Mouse (Mus musculus) MEL (cell line): ENCODE results near the gene Eps15. TPM values are rescaled to one million over a fixed set of nuclear protein-coding genes. Genes with fewer than 3 reads are reported as not detected.

Source experiments
- DNase-seq: peaks from one replicate; pipeline ENCODE4 v3.0.0; 2011; ENCODE audit warnings: low read depth, low spot score
- H3K27ac ChIP-seq: 2 replicates; pipeline ENCODE4 v1.5.1; 2012; ENCODE audit warnings: low read depth, mild to moderate bottlenecking, control low read depth, low read length, moderate library complexity; ENCODE audit not compliant: control insufficient read depth
- H3K27me3 ChIP-seq, 2 experiments: fragments of 150-350 bp in 1 of 2; sonication (generic) in 1 of 2; 2 replicates each; pipeline ENCODE4 v1.6.1; 2012; ENCODE audit warnings: low read length in 2 of 2, mild to moderate bottlenecking in 2 of 2, improper control_type of control experiment in 1 of 2, moderate library complexity in 1 of 2; ENCODE audit not compliant: insufficient read depth in 2 of 2, control insufficient read depth in 1 of 2
- H3K36me3 ChIP-seq, 2 experiments: 2 replicates each; pipeline ENCODE4 v1.6.1; 2012 to 2014; ENCODE audit warnings: low read length in 2 of 2, improper control_type of control experiment in 1 of 2, inconsistent platforms in 1 of 2, mild to moderate bottlenecking in 1 of 2; ENCODE audit not compliant: insufficient read depth in 2 of 2, control insufficient read depth in 1 of 2
- H3K4me1 ChIP-seq, 2 experiments: fragments of 150-350 bp in 1 of 2; sonication (generic) in 1 of 2; 2 replicates each; pipeline ENCODE4 v1.6.1; 2012; ENCODE audit warnings: low read length in 2 of 2, improper control_type of control experiment in 1 of 2, mild to moderate bottlenecking in 1 of 2; ENCODE audit not compliant: insufficient read depth in 2 of 2, control insufficient read depth in 1 of 2
- H3K4me3 ChIP-seq, 2 experiments: fragments of 150-350 bp in 1 of 2; sonication (generic) in 1 of 2; 2 replicates each; pipeline ENCODE4 v1.5.1; 2012; ENCODE audit warnings: low read depth in 2 of 2, low read length in 2 of 2, mild to moderate bottlenecking in 2 of 2, moderate library complexity in 2 of 2, control low read depth in 1 of 2, improper control_type of control experiment in 1 of 2; ENCODE audit not compliant: control insufficient read depth in 1 of 2, insufficient read depth in 1 of 2
- H3K79me2 ChIP-seq: 2 replicates; pipeline ENCODE4 v1.6.1; 2012; ENCODE audit warnings: mild to moderate bottlenecking, low read length, moderate library complexity; ENCODE audit not compliant: control insufficient read depth, poor library complexity, insufficient read depth
- H3K9ac ChIP-seq: 2 replicates; pipeline ENCODE4 v1.6.1; 2012; ENCODE audit warnings: low read depth, mild to moderate bottlenecking, control low read depth, low read length, moderate library complexity; ENCODE audit not compliant: control insufficient read depth, poor library complexity, severe bottlenecking
- H3K9me3 ChIP-seq: fragments of 150-350 bp; sonication (generic); replicated peaks from 2 replicates; pipeline ENCODE4 v1.6.1; 2012; ENCODE audit warnings: mild to moderate bottlenecking, low read length, improper control_type of control experiment, moderate library complexity; ENCODE audit not compliant: insufficient read depth
- BHLHE40 ChIP-seq: IDR thresholded peaks from 2 replicates; pipeline ENCODE4 v1.6.1; 2012; ENCODE audit warnings: low read depth, mild to moderate bottlenecking, inconsistent platforms, low read length, improper control_type of control experiment, borderline replicate concordance
- CHD1 ChIP-seq: IDR thresholded peaks from 2 replicates; pipeline ENCODE4 v1.6.1; 2012; ENCODE audit warnings: low read depth, mild to moderate bottlenecking, inconsistent platforms, low read length, improper control_type of control experiment
- CHD2 ChIP-seq: IDR thresholded peaks from 2 replicates; pipeline ENCODE4 v1.6.1; 2011; ENCODE audit warnings: low read length, improper control_type of control experiment
- E2F4 ChIP-seq: IDR thresholded peaks from 2 replicates; pipeline ENCODE4 v1.6.1; 2011; ENCODE audit warnings: low read depth, low read length, improper control_type of control experiment, borderline replicate concordance
- ELF1 ChIP-seq: IDR thresholded peaks from 2 replicates; pipeline ENCODE4 v1.6.1; 2014; ENCODE audit warnings: low read depth, mild to moderate bottlenecking, inconsistent platforms, low read length, improper control_type of control experiment, moderate library complexity
- GATA1 ChIP-seq: IDR thresholded peaks from 2 replicates; pipeline ENCODE4 v1.6.1; 2011; ENCODE audit warnings: low read depth, low read length, improper control_type of control experiment
- JUND ChIP-seq: IDR thresholded peaks from 2 replicates; pipeline ENCODE4 v1.6.1; 2011; ENCODE audit warnings: low read depth, mild to moderate bottlenecking, improper control_type of control experiment, low read length
- MAFK ChIP-seq: IDR thresholded peaks from 2 replicates; pipeline ENCODE4 v1.6.1; 2011; ENCODE audit warnings: low read depth, mild to moderate bottlenecking, low read length, improper control_type of control experiment, borderline replicate concordance
- MAX ChIP-seq: IDR thresholded peaks from 2 replicates; pipeline ENCODE4 v1.6.1; 2011; ENCODE audit warnings: low read length, improper control_type of control experiment
- MAZ ChIP-seq: IDR thresholded peaks from 2 replicates; pipeline ENCODE4 v1.6.1; 2012; ENCODE audit warnings: low read depth, mild to moderate bottlenecking, inconsistent platforms, low read length, improper control_type of control experiment
- NELFE ChIP-seq: IDR thresholded peaks from 2 replicates; pipeline ENCODE4 v1.6.1; 2011; ENCODE audit warnings: low read depth, low read length, improper control_type of control experiment
- POLR2A ChIP-seq, 2 experiments: IDR thresholded peaks; 2 replicates each; pipeline ENCODE4 v1.6.1; 2011 to 2012; ENCODE audit warnings: low read length in 2 of 2, mild to moderate bottlenecking in 2 of 2, control low read depth in 1 of 2, improper control_type of control experiment in 1 of 2, low read depth in 1 of 2, moderate library complexity in 1 of 2; ENCODE audit not compliant: control insufficient read depth in 1 of 2, insufficient read depth in 1 of 2, poor library complexity in 1 of 2
- SIN3A ChIP-seq: IDR thresholded peaks from 2 replicates; pipeline ENCODE4 v1.6.1; 2012; ENCODE audit warnings: low read length, improper control_type of control experiment, inconsistent platforms
- SMC3 ChIP-seq: IDR thresholded peaks from 2 replicates; pipeline ENCODE4 v1.6.1; 2011; ENCODE audit warnings: low read depth, low read length, improper control_type of control experiment
- UBTF ChIP-seq: IDR thresholded peaks from 2 replicates; pipeline ENCODE4 v1.6.1; 2012; ENCODE audit warnings: low read depth, mild to moderate bottlenecking, inconsistent platforms, low read length, improper control_type of control experiment, moderate library complexity, borderline replicate concordance; ENCODE audit not compliant: insufficient read depth
- USF2 ChIP-seq, 2 experiments: IDR thresholded peaks; 2 replicates each; pipeline ENCODE4 v1.6.1; 2011 to 2012; ENCODE audit warnings: improper control_type of control experiment in 2 of 2, low read length in 2 of 2, borderline replicate concordance in 1 of 2, inconsistent platforms in 1 of 2, low read depth in 1 of 2, mild to moderate bottlenecking in 1 of 2; ENCODE audit not compliant: insufficient read depth in 1 of 2
- ZKSCAN1 ChIP-seq: IDR thresholded peaks from 2 replicates; pipeline ENCODE4 v1.6.1; 2012; ENCODE audit warnings: low read depth, mild to moderate bottlenecking, inconsistent platforms, low read length, improper control_type of control experiment, moderate library complexity
- ZMIZ1 ChIP-seq: IDR thresholded peaks from 2 replicates; pipeline ENCODE4 v1.6.1; 2012; ENCODE audit warnings: low read depth, mild to moderate bottlenecking, inconsistent platforms, low read length, improper control_type of control experiment, moderate library complexity
- polyA plus RNA-seq, 2 experiments: library from polyadenylated mRNA; stranded (reverse) in 1 of 2; unstranded in 1 of 2; fragments of >175 nt in 1 of 2; fragments of >200 nt in 1 of 2; gene quantifications; 2 replicates each; pipeline versions ENCODE4 v1.2.1 to v1.2.4; 2012; ENCODE audit warnings: low replicate concordance in 2 of 2, low read depth in 1 of 2; ENCODE audit not compliant: insufficient read length in 2 of 2, insufficient read depth in 1 of 2, missing spikeins in 1 of 2
- total RNA-seq: library from RNA; depleted of rRNA; stranded (reverse); fragments of 300-350 nt; gene quantifications from 2 replicates; pipeline ENCODE4 v1.2.3, GENCODE M21; 2012

The Eps15 gene
- total and polyA plus RNA-seq, 3 experiments = 19.7 to 107 (median 53.3) TPM

- TF ChIP-seq UBTF (no peak), JUND (no peak), ELF1 (no peak), ZKSCAN1 (no peak), MAZ (no peak), POLR2A (IDR thresholded peaks at IDR 0.05; ENCODE audit: control insufficient read depth in 1 of 2, insufficient read depth in 1 of 2, low read depth in 1 of 2, low read length in 2 of 2, poor library complexity in 1 of 2) (no peak), ZMIZ1 (no peak), CHD2 (no peak), USF2 (IDR thresholded peaks at IDR 0.05; ENCODE audit: borderline replicate concordance in 1 of 2, insufficient read depth in 1 of 2, low read depth in 1 of 2, low read length in 2 of 2) (no peak), MAFK (no peak), MAX (no peak), BHLHE40 (no peak), SMC3 (no peak)
- H3K27ac ChIP-seq = no peak overlapping the region
- no peak for DNase-seq
- H3K4me3 ChIP-seq = no peak overlapping the region
- no peaks in the 10 kb centered on the region for H3K79me2 ChIP-seq
- no peaks in the 10 kb centered on the region for H3K9me3 ChIP-seq
- H3K36me3 ChIP-seq = peaks cover 0 to 5% of the 10 kb centered on the region in 2 experiments; a peak in 1 of 4 replicates
- H3K27me3 ChIP-seq = no peaks in the 10 kb centered on the region
- no peak overlapping the region for H3K9ac ChIP-seq
- peaks cover 0 to 14% of the 10 kb centered on the region in 2 experiments; a peak in 1 of 4 replicates for H3K4me1 ChIP-seq
Measured at GRCm38 (mm10) chr4:109417998-109418397, 137.9 kb downstream of the Eps15 start.

GRCm38 (mm10) chr4:109419017-109419416 is 138.9 kb downstream of the Eps15 start:
- peak; percentile 45 for DNase-seq
- Histone ChIP-seq H3K79me2 (no peaks in the 10 kb centered on the region), H3K4me3 (no peak overlapping the region), H3K9me3 (no peaks in the 10 kb centered on the region), H3K36me3 (peaks cover 0 to 3% of the 10 kb centered on the region in 2 experiments; a peak in 1 of 4 replicates), H3K9ac (no peak overlapping the region), H3K27ac (no peak overlapping the region), H3K4me1 (peaks cover 0 to 14% of the 10 kb centered on the region in 2 experiments; a peak in 1 of 4 replicates), H3K27me3 (no peaks in the 10 kb centered on the region)
- TF ChIP-seq JUND = no peak
- TF ChIP-seq MAZ = no peak
- TF ChIP-seq NELFE = no peak
- no peak for TF ChIP-seq SMC3
- no peak for TF ChIP-seq CHD1
- no peak for TF ChIP-seq SIN3A
- TF ChIP-seq E2F4 = no peak
- TF ChIP-seq GATA1 = no peak
